Mouse (Mus musculus) kidney, adult 8-10 months (tissue): ENCODE results near the gene Rnf40.
A peak's percentile ranks its signal among the peaks of the same experiment; 100 is the strongest.

Source experiments
- DNase-seq, 2 experiments: peaks; one replicate each; pipeline ENCODE4 v3.0.0; 2022

Gene Rnf40

DNA sequence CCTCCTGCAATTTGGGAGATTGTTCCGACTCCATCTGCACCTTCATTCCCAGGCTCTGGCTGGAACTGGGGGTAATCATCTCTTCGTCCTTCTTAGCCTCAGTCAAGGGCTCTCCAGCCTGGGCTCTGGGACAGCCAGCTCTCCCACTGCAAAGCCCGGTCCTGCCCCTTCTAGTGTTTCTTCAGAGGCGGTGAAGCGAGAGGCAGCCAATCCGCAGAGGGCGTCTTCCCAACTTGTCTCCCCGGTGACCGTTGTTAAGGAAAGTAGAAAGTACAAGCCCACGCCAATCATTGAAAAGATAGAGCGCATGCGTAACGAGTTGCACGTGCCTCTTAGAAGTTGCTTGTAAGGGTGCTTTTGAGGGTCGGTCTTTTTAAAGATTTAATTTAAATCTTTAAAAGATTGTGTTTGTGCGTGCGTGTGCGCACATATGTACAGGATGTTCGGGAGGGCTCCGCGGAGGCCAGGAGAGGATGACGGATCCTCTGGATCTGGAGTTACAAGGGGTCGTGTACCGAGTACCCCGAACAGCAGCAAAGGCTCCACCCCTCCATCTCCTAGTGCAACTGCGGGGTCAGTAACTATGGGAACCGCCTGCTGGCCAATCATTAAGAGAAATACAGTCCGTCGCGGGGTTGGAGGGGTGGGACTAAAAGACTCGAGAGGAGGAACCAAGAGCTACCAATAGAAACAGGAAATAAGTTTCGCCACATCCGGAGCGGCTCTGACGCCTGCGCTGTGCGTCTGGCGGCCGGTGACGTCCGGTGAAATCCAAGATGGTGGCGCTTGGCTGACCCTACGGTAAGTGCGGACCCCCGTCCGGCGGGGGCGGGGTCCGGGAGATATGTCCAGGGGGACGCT is at the start of gene Rnf40, which contains the start of gene Ccdc189:
Rnf40 (plus strand) TSS at position 757 of the 861 bp plus-strand sequence.
Ccdc189 (minus strand) TSS at position 585 of the 861 bp plus-strand sequence.
- peak; percentile 97 to 99 for DNase-seq

DNA sequence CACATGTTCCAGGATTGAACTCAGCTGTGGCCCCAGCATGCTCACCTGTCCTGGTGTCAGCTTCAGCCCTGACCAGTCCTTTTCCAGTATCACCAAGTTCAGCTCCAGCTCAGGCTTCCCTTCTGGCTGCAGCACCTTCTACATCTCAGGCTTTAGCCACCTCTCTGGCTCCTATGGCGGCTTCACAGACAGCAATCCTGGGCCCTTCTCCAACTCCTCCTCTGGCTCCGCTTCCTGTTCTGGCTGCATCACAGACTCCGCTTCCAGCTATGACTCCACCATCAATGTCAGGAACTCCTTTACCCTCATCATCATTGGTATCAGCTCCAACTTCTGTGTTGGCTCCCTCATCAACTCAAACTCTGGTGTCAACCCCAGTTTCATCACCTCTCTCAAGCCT is 46.9 kb upstream of the Rnf40 start:
- DNase-seq = no peak

DNA sequence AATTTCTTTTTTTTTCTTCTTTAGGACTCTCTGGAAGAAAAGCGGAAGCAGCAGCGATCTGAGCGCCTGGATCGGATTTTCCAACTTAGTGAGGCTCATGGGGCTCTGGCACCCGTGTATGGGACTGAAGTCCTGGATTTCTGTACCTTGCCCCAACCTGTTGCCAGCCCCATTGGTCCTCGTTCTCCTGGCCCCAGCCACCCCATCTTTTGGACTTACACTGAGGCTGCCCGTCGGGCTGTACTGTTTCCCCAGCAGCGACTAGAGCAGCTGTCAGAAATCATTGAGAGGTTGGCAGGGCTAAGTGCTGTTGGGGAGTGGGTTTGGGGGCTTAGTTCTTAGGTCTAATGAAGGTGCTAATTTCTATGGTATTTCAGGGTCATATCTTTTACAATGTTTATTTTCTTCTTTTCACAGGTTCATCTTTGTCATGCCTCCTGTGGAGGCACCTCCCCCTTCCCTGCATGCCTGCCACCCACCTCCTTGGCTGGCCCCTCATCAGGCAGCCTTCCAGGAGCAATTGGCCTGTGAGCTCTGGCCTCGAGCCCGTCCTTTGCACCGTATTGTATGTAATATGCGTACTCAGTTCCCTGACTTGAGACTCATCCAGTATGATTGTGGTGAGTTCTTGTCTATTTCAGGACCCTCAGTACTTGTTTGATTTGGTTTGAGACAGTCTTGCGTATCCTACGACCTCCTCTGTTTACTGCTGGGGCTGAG is 39.3 kb upstream of the Rnf40 start:
- peak in 1 of 2 experiments; percentile 41 for DNase-seq

DNA sequence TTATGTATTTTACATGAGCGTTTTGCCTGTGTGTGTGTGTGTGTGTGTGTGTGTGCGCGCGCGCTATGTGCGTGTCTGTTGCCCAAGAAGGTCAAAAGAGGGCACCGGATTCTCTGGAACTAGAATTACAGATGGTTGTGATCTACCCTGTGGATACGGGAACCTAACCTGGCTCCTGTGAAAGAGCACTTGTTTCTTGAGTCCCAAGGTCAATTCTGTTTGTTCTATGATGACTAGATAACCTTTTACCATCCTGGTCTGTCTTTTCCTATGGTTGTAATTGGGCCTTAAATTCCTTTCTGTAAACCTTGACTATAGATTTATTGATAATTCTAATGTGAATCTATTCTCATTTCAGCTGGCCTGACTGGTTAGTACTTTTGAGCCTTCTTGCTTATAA is 37.0 kb upstream of the Rnf40 start:
- no peak for DNase-seq

DNA sequence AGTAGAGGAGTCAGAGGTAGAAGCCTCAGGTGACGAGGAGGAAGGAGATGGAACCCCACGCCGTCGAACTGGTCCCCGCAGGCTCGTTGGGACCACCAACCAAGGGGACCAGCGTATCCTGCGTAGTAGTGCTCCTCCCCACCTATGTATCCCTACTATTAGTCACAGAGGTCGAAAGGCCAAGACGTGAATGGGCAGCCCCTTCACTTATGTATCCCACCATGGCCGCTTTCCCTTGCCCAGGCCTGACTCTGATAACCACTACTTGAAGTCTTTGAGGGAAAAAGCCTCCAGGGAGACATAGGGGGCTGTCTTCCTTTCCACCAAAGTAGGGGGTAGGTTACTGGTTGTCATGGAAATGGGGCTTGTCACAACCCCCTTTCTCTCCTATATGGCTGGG is 28.0 kb upstream of the Rnf40 start:
- DNase-seq = no peak

DNA sequence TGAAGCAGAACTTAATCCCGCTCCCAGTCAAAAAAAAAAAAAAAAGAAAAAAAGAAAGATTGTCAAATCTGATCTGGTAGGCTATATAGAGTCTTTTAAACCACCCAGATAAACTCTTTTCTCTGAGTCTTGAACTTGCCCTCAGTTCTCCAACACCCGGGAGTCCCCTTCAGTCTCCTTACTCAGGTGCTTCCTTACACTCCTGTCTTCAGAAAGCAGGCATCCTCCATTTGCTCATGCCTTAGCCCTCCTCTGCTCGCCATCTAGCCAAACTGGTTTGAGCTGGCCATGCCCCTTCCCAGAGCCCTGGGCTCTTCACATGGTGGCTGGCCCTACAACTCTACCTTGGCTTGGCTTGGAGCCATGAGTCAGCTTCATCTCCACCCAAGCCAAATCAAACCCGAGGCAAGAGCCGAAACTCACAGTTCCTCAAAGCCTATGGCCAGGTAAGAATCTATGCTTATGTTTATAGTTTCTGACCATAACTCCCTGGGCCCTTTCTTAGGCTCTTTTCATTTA is 27.2 kb upstream of the Rnf40 start, which contains the start of gene Tmem265:
Tmem265 (plus strand) TSS at position 51 of the 519 bp plus-strand sequence.
- peak in 1 of 2 experiments; percentile 24 for DNase-seq

DNA sequence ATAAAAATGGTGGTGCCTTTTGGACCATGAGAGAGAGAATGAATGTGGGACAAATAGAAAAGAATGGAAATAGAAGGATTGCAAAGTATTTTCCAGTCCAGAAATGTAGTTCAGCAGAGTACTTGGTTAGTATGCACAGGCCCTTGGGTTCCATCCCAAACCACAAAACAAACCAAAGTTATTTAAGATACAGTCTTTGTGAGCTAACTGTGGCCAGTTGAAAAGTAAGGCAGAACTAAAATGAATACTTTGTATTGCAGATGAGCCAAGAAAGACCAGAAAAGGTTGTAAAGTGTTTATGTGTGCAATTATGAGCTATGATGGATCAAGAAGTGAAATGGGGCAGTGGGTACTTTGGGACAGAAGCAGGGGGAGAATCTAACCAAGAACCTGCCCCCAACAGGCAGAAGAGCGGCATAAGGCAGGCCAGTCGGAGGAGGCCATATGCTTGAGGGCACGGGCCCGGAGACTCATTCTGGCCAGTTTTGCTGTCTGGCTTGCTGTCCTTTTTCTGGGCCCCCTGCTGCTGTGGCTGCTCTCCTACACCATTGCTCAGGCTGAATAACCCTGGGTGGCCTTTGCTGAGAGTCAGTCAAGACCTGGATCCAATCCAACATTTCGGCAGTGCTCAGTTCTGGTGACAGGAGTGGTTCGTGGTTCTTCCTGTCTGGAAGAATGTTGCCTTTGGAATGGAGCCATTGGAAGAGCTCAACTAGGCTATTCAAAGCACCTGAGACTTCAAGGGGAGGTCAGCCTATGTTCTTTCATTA is 24.0 kb upstream of the Rnf40 start:
- DNase-seq = peak in 1 of 2 experiments; percentile 59

DNA sequence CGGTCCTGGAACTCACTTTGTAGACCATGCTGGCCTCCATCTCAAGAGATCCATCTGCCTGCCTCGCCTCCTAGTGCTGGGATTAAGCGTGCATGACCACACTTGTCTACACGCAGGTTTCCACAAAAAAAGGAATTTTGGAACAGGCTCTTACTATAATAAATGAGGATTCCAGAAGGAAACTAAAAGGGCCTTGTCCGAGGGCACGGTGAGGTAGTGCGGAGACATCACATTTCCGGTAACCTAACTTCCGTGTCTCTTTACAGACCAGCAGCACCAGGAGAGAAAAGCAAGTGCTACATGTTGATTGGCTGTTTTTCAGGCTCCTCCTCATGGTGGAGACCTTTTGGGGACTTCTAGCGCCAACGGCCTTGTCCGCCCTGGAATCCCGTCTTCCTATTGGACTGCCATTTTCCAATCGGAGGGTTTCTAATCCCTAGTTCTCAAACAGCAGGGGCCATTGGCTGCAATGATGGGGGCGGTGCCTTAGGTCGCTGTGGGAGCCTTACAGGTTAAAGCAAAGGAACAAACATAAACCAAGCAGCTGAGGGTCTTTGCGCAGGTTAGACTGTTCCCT is 15.6 kb upstream of the Rnf40 start, which contains the start of gene Phkg2:
Phkg2 (plus strand) TSS at position 446 of the 577 bp plus-strand sequence.
- peak; percentile 95 to 98 for DNase-seq

DNA sequence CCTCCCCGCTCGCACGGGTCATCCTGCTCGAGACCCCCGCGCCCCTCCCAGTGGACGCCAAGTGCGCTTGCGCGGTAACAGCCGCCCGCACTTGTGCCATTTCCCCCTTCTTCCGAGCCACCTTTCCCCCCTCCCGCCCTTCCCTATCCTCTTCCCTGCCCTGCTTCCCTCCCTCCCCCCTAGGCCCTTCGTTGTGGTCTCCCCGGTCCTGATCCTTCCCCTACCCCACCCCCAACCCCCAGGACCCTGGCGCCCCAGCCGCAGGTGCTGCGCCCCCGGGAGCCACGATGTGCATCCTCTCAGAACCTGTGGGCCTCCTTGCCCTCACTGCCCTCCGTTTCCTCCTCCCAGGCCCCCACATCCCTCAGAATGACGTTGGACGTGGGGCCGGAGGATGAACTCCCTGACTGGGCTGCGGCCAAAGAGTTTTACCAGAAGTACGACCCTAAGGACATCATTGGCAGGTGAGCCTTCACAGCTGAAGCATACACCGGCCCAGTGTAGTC is 15.0 kb upstream of the Rnf40 start:
- DNase-seq = no peak

DNA sequence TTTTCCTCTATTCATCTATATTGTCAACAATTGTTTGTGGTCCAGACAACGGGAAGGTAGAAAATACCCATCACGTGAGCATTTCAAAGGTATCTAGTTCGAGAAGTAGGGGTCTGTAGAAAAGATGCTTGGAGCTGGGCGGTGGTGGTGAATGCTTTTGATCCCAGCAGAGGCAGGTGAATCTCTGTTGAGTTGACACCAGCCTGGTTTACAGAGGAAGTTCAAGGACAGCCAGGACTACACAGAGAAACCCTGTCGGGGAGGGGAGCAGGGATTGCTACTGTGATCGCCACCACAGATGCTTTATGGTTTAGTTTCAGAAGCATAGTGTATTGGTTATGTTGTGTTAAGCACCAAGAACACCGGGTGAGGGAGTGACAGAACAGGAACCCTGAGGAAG is 14.5 kb upstream of the Rnf40 start:
- DNase-seq = no peak

DNA sequence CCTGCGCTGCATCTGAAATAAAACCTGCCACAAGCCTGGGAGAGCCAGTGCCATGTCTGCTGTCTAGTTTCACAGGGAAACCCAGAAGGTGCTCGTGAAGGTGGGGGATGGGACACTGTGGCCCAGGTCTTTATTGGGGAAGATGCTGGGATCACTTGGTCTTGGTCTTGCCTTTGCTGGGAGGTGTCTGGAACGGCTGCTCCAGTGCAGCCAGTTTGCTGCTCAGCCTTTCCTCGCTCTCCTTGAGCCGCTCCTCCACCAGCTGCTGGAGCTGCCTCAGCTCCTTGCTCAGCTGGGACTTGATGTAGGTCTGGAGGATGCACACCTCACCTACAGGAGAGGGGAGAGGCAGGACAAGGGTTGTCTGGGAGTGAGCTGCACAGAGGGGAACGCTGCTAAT is 5.3 kb upstream of the Rnf40 start:
- no peak for DNase-seq

DNA sequence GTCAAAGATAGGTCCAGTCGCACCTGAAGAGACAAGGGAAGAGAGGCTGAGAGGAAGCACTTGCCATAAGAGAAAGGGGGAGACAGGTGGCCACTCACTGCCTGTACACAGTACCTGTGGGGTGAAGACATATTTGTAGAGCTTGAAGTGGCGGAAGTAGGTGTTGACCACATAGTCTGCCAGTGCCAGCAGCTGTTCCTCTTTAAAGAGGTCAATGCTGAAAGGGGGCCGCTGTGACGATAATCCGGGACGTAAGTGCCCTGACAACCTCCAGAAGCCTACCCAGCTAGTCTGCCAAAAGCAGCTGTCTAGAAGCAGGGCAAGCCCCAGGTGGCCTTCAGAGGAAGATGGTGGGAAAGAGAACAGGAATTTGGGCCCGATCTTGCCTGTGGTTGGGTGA is 3.5 kb upstream of the Rnf40 start:
- DNase-seq = no peak

DNA sequence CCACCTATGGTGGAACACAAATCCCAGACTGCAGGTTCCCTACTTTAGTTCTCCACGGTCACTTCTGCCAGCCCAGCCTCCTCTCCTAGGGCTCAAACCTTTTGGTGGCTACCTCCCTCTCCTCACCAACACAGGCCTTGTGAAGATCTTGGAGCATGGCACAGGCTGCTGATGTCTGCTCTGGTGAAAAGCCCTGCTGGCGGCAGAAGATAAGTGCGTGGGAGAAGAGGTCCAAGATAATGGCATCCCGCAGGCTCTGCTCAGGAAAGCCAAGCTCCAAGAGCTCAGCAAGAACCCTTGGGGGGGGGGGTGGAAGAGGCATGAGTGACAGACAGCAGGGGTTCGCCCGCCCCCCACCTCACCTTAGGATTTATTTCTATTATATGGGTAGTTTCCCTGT is 2.4 kb upstream of the Rnf40 start:
- DNase-seq = no peak

DNA sequence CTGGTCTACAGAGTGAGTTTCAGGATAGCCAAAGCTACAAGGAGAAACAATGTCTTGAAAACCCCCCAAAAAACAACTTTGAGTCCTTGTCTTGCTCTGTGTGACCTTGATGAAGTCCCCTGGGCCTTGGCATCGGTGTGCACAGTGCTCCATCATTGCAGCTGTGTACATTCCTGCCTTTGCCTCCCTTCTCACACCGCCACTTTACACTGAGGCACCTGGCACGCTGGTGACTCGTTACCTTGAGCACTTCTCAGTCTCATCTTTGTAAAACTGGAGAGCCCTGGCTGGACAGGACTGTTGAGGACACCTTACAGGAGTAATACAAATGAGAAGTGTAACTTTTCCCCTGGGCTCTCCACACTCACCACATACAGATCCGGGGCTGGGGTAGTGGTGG is 1.4 kb upstream of the Rnf40 start:
- DNase-seq = no peak

DNA sequence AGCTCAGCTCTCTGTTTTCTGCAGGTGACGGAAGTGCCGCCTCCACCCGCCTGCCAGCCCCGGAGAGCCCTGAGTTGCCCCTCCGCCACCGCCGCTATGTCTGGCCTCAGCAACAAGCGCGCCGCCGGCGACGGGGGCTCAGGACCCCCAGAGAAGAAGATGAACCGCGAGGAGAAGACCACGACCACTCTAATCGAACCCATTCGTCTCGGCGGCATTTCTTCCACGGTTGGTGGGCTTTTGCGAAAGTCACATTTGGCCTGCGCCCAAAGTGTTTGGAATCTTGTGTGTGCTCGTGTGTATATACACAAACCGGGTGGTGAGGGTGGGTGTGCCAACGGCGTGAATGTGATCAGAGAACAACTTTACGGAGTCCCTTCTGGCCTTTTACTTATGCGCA is 334 bp downstream of the Rnf40 start:
- no peak for DNase-seq

DNA sequence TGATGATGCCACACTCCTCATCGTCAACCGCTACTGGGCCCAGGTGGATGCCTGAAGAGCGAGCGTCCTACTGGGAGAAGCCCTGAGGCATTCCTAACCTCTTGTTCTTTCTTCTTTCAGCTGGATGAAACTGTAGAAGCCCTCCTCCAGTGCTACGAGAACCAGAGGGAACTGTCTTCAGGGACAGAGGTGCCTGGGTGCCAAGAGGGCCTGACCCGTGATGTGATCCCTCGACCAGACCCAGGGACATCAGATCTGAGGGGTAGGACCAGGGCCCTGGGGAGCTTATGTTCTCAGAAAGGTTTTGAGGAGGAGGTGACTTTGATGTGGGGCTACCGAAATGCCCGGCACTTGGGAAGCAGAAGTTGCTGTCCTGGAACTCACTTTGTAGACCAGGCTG is 1.1 kb downstream of the Rnf40 start:
- DNase-seq = no peak

DNA sequence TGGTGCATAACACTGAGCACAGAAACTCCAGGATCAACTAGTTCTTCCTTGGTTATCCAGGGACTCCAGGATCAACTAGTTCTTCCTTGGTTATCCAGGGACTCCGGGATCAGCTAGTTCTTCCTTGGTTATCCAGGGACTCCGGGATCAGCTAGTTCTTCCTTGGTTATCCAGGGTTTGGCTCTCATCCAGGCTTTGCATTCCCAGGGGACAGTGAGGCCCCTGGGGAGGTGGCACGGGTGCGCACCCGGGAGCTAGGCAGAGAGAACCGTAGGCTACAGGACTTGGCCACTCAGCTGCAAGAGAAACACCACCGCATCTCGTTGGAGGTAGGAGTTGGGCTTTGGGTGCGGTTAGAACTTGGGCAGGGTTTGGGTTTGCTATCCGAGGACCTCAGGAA is 2.5 kb downstream of the Rnf40 start:
- DNase-seq = no peak

DNA sequence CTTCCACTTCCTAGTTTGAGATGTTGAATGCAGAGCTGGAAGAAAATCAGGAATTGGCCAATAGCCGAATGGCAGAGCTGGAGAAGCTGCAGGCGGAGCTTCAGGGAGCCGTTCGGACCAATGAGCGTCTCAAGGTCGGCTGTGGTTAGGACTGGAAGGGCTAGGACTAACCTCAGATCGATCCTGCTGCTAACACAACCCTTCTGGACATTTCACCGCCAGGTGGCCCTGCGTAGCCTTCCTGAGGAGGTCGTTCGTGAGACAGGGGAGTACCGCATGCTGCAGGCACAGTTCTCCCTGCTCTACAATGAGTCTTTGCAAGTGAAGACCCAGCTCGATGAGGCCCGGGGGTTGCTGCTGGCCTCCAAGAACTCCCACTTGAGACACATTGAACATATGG is 4.0 kb downstream of the Rnf40 start:
- DNase-seq = no peak

DNA sequence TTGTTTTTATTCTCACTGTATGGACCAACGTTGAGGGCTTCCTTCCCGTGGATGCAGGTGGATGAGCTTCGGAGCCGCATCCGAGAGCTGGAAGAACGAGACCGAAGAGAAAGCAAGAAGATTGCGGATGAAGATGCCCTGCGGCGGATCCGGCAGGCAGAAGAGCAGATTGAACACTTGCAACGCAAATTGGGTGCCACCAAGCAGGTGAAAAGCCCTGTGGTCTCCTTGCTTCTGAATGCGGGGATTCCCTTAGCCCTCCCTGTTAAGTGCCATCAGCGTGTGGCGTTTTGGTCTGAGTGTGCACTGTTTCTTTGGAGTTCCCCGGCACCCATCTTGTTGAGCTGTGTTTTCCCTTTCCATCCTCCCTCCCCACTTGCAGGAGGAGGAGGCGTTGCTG is 8.2 kb downstream of the Rnf40 start:
- DNase-seq = no peak

DNA sequence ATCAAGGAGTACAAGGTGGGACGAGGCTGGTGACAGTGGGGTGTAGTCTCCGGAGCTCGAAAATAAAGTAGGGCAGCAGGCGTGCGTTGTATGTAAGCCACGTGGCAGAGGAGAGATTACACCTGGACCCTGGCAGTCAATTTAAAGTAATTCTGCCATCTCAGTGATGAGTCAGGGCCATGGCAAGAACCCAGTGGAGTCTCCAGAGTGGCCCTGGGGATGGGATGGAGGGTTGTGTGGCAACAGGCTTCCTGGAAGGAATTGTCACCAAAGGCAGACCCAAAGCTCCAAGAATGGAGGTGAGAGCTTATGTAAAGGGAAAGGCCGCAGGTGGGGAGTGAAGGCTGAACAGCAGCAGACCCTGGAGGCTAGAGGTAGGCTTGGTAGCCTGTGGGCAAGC is 12.0 kb downstream of the Rnf40 start:
- DNase-seq = no peak

DNA sequence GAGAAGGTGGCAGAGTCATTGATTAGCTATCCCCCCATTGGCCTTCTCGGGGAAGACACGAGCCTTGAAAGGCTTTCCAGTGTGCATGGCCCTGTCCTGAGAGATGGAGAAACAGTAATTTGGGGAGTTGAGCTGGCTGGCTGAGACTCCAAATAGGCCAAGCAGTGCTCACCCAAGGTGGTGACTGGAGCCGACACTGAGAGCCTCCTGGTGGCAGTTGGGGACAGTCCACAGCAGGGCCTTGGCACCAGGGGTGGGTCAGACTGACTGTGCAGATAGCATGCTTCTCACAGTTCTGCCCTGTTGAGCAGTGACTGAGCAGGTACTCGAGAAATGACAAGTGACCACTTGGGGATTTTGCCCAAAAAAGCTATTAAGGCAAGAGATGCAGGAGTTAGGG is 13.2 kb downstream of the Rnf40 start:
- DNase-seq = no peak

DNA sequence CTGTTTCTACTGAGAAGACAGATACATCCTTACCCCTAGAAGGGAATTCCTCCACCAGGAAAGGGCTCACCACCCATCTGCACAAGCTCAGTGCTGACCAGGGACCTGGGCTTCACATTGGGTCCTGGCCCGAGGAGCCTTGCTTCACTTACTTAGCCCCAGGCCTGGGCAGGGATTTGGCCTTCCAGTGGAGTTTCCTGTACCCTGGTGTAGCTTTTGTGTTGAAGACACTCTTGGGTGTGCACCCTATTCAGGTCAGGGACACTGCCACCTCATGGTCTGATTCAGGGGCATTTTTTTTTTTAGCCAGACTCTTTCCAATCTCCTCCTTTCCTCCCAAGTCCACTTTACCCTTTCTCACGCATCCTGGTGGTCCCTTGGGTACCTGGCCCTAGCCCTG is 14.3 kb downstream of the Rnf40 start:
- DNase-seq = no peak
